Mouse (Mus musculus): ENCODE measurements around the gene Pip4p1. TPM values are rescaled to one million over a fixed set of nuclear protein-coding genes. Genes with fewer than 3 reads are reported as not detected.
"Not testable (repeated sequence)": the region's sequence is repeated elsewhere in the genome, so short reads cannot be mapped to it uniquely, and the experiment has no call there.

Gene Pip4p1
- 54.5 and 57.6 TPM in 2 replicates for polyA plus RNA-seq (2016; fragmentation: Nextera tagmentation; extraction: Ambion mirVana)

DNA sequence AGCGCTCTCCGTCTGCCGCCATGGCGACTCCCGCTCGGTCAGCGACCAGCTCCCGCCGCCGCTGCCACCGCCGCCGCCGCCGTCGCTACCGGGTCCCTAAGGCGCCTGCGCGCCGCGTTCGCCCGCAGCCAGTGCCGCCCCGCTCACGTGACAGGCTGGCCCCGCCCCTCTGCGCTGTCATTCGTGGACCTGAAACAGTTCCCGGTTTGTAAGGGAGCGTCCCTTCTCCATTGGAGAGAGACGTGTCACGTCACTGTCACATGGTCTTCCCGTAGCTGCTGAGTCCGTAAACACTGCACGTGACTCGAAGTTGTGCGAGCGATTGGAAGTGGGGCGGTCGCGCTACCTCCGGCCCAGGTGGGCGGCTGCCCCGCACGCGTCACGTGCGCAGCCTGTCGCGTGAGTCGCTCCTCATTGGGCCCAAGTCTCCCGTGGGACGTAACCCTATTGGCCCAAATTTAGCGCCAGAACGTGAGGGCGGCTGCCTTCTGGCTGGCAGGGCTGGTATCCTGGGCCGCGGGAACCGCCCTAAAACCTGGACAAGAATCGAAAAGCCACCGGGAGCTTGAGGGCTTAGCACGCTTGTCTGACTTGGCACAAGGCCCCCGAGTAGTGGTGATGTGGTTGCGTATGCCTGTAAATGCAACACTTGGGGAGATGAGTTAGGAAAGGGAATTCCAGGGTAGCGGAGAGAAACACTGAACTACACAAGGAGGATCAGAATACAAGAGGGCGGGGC, at the start of gene Pip4p1, which contains the start of gene Pnp:
Gene Pip4p1 (minus strand): TSS at position 103 of the 739 bp plus-strand sequence.
Gene Pnp (plus strand): TSS at position 329 of the 739 bp plus-strand sequence.
- Histone ChIP-seq H3K4me3 (peak within 1 kb of the TSS; percentile 92), H3K9ac (peak within 1 kb of the TSS; percentile 81), H3K9me3 (no peaks in the 10 kb centered on the region), H3K27me3 (no peaks in the 10 kb centered on the region), H3K4me1 (peaks cover 16% of the 10 kb centered on the region), H3K27ac (peak within 1 kb of the TSS; percentile 93), H3K4me2 (replicated peaks) (peak within 1 kb of the TSS; percentile 85), H3K36me3 (peaks cover 30% of the 10 kb centered on the region)
- under 1% methylated on average over 68 of the region's 68 CpGs for WGBS
- ATAC-seq (ENCODE audit: insufficient number of reproducible peaks, insufficient read depth, low FRiP score, low TSS enrichment): peak; percentile 98

- no peaks in the 10 kb centered on the region for H3K27me3 ChIP-seq
- H3K9ac ChIP-seq: no peak overlapping the region
- H3K4me2 ChIP-seq (replicated peaks): no peak overlapping the region
- no peaks in the 10 kb centered on the region for H3K36me3 ChIP-seq
- ATAC-seq (ENCODE audit: insufficient number of reproducible peaks, insufficient read depth, low FRiP score, low TSS enrichment): no peak
- H3K4me1 ChIP-seq: peaks cover 8% of the 10 kb centered on the region; the same call in 1 of the 2 replicates
- H3K27ac ChIP-seq: no peak overlapping the region
- no peak overlapping the region for H3K4me3 ChIP-seq
- H3K9me3 ChIP-seq: no peaks in the 10 kb centered on the region
Measured at GRCm38 (mm10) chr14:50979631-50980030, 49.0 kb upstream of the Pip4p1 start.

DNA sequence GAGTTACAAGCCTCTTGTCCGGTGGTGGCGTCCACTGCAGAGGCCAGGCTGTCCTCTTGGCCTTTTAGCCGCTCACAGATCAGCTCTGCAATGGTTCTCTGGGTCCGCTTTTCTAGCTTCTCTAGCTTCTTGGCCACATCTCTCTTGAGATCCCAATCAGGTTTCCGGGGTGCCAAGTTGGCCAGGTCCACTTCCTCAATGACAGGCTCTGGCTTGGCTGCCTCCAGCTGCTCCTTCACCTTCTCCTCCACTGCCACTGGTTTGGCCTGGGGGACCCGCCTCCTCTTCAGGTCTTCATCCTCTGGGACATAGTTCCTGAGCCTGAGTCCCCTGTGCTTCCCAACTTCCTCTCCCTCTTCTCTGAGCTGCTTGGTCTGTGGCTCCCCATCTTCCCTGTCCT, 47.8 kb upstream of the Pip4p1 start:
- H3K4me3 ChIP-seq; H3K27ac ChIP-seq; H3K36me3 ChIP-seq; H3K27me3 ChIP-seq; ATAC-seq (ENCODE audit: insufficient number of reproducible peaks, insufficient read depth, low FRiP score, low TSS enrichment); H3K9me3 ChIP-seq; H3K9ac ChIP-seq; H3K4me1 ChIP-seq; H3K4me2 ChIP-seq (replicated peaks): not testable (repeated sequence)
- 90% methylated on average over 6 of the region's 6 CpGs for whole genome bisulfite sequencing

GRCm38 (mm10) chr14:50976674-50977073, 46.0 kb upstream of the Pip4p1 start:
- Histone ChIP-seq H3K9me3 (no peaks in the 10 kb centered on the region), H3K4me3 (no peak overlapping the region), H3K27me3 (no peaks in the 10 kb centered on the region), H3K27ac (no peak overlapping the region), H3K4me1 (peaks cover 8% of the 10 kb centered on the region; the same call in 1 of the 2 replicates), H3K36me3 (no peaks in the 10 kb centered on the region), H3K9ac (no peak overlapping the region), H3K4me2 (replicated peaks) (peak overlapping the region; percentile 18)
- 15% methylated on average over 9 of the region's 9 CpGs for WGBS
- ATAC-seq (ENCODE audit: insufficient number of reproducible peaks, insufficient read depth, low FRiP score, low TSS enrichment): no peak

- no peak for ATAC-seq (ENCODE audit: insufficient number of reproducible peaks, insufficient read depth, low FRiP score, low TSS enrichment)
- Histone ChIP-seq H3K9me3 (no peaks in the 10 kb centered on the region), H3K36me3 (no peaks in the 10 kb centered on the region), H3K27me3 (no peaks in the 10 kb centered on the region), H3K27ac (no peak overlapping the region), H3K9ac (no peak overlapping the region), H3K4me2 (replicated peaks) (no peak overlapping the region), H3K4me1 (peaks cover 8% of the 10 kb centered on the region; the same call in 1 of the 2 replicates), H3K4me3 (no peak overlapping the region)
- WGBS: 62% methylated on average over 5 of the region's 5 CpGs
Measured at GRCm38 (mm10) chr14:50975001-50975400, 44.3 kb upstream of the Pip4p1 start.

GRCm38 (mm10) chr14:50973700-50974099, 43.0 kb upstream of the Pip4p1 start:
- Histone ChIP-seq H3K4me2 (replicated peaks) (no peak overlapping the region), H3K27me3 (no peaks in the 10 kb centered on the region), H3K9me3 (no peaks in the 10 kb centered on the region), H3K27ac (no peak overlapping the region), H3K9ac (no peak overlapping the region), H3K4me3 (no peak overlapping the region), H3K4me1 (peaks cover 8% of the 10 kb centered on the region; the same call in 1 of the 2 replicates), H3K36me3 (no peaks in the 10 kb centered on the region)
- WGBS: 33% methylated on average over 4 of the region's 4 CpGs
- ATAC-seq (ENCODE audit: insufficient number of reproducible peaks, insufficient read depth, low FRiP score, low TSS enrichment): no peak

GRCm38 (mm10) chr14:50973054-50973453, 42.4 kb upstream of the Pip4p1 start:
- H3K9me3 ChIP-seq, H3K4me1 ChIP-seq: not testable (repeated sequence)
- WGBS: 85% methylated on average over 5 of the region's 5 CpGs

GRCm38 (mm10) chr14:50970822-50971221, 40.2 kb upstream of the Pip4p1 start:
- 50% methylated on average over 1 of the region's 1 CpGs for WGBS
- Histone ChIP-seq H3K4me1 (no peaks in the 10 kb centered on the region), H3K9me3 (no peaks in the 10 kb centered on the region), H3K9ac (no peak overlapping the region), H3K36me3 (no peaks in the 10 kb centered on the region), H3K27ac (no peak overlapping the region), H3K27me3 (no peaks in the 10 kb centered on the region), H3K4me2 (replicated peaks) (no peak overlapping the region), H3K4me3 (no peak overlapping the region)
- no peak for ATAC-seq (ENCODE audit: insufficient number of reproducible peaks, insufficient read depth, low FRiP score, low TSS enrichment)

More at GRCm38 (mm10) chr14:50973054-50973453, 42.4 kb upstream of the Pip4p1 start:
- H3K9ac ChIP-seq; H3K4me3 ChIP-seq; H3K27me3 ChIP-seq; H3K27ac ChIP-seq; H3K4me2 ChIP-seq (replicated peaks); H3K36me3 ChIP-seq; ATAC-seq (ENCODE audit: insufficient number of reproducible peaks, insufficient read depth, low FRiP score, low TSS enrichment): not testable (repeated sequence)

DNA sequence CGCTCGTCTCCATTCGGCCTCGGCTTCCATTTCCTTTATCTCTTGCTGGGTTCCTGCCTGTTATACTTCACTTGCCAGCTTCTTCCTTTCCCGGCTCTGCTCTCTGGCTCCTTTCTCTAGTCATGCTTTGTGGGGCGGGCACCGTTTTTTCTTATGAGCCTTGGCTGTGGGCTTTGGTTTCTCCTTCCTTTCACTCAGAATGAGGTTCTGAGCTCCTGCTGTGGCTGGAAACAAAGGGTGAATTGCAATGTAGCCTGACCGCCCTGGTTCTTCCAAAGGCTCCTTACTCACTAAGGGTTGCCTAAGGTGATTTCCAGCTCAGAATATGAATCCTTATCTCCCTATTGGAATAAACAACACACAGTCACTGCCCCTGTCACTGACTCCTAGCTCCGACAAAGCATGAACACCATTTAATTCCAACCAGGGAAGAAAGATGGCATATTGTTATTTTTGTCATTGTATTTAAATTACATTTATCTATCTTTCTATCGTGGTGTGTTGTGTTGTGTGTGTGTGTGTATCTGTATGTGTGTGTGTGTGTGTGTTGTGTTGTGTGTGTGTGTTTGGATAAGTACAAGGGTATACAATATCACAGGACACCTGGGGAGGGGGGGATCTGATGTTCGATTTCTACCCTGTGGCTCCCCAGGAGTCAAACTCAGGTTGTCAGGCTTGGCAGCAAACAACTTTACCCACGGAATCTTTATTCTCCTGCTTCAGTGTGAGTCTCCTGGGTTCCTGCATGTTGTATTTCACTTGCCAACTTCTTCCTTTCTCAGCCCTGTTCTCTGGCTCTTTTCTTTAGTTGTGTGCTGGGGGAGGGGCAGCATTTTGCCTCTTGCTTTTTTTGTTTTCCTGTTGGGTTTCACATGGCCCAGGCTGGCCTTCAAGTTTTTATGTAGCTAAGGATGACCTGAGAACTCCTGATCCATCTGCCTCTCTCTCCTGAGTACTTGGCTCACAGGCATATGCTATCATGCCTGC, 39.2 kb upstream of the Pip4p1 start:
- no peaks in the 10 kb centered on the region for H3K27me3 ChIP-seq
- 24% methylated on average over 12 of the region's 12 CpGs for WGBS
- ATAC-seq (ENCODE audit: insufficient number of reproducible peaks, insufficient read depth, low FRiP score, low TSS enrichment): no peak
- no peak overlapping the region for H3K4me3 ChIP-seq
- no peaks in the 10 kb centered on the region for H3K36me3 ChIP-seq
- no peak overlapping the region for H3K27ac ChIP-seq
- H3K9me3 ChIP-seq: no peaks in the 10 kb centered on the region
- H3K9ac ChIP-seq: no peak overlapping the region
- no peaks in the 10 kb centered on the region for H3K4me1 ChIP-seq
- no peak overlapping the region for H3K4me2 ChIP-seq (replicated peaks)

- Histone ChIP-seq H3K4me2 (replicated peaks) (no peak overlapping the region), H3K4me1 (no peaks in the 10 kb centered on the region), H3K9me3 (no peaks in the 10 kb centered on the region), H3K36me3 (no peaks in the 10 kb centered on the region), H3K9ac (no peak overlapping the region), H3K27me3 (no peaks in the 10 kb centered on the region), H3K27ac (no peak overlapping the region), H3K4me3 (no peak overlapping the region)
- no peak for ATAC-seq (ENCODE audit: insufficient number of reproducible peaks, insufficient read depth, low FRiP score, low TSS enrichment)
- WGBS: 27% methylated on average over 1 of the region's 1 CpGs
Measured at GRCm38 (mm10) chr14:50969041-50969440, 38.4 kb upstream of the Pip4p1 start.

DNA sequence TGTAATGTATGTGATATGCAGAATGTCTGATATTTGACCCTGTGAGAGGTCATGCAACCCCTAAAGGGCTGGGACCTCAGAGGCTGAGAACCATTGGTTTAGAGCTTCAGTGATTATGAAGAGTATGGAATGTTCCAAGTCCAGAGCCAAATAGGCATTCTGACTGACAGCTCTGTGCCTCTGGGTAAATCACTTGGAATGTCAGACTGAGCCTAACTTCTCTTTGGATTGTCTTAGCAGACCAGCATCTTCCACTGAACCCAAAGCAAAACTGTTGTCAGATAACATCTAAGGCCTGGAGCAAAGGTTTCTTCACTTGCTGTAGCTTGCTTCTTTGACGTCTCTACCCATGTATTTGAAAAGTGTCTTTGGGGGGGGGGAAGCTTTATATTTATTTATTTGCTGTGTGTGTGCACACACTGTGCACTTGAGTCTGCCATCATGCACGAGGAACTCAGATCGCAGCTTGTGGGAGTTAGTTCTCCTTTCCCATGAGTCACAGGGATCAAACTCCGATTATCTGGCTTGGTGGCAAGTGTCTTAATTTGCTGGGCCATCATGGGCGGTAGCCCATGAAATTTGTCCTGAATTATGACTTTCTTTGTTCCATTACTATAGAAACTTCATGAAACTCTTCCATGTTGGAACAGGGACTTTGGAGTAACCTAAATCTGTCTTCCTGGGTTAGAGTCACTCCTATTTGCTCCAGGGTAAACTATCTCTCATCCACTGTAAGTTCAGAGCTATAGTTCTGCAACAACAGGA, 37.7 kb upstream of the Pip4p1 start:
- Histone ChIP-seq H3K27ac (no peak overlapping the region), H3K36me3 (no peaks in the 10 kb centered on the region), H3K4me2 (replicated peaks) (no peak overlapping the region), H3K27me3 (no peaks in the 10 kb centered on the region), H3K9me3 (no peaks in the 10 kb centered on the region), H3K4me3 (no peak overlapping the region), H3K9ac (no peak overlapping the region), H3K4me1 (no peaks in the 10 kb centered on the region)
- WGBS: 72% methylated on average over 5 of the region's 5 CpGs
- ATAC-seq (ENCODE audit: insufficient number of reproducible peaks, insufficient read depth, low FRiP score, low TSS enrichment): no peak
